Mouse (Mus musculus) lung, postnatal 0 days (tissue): ENCODE data around the gene Vsig10l.

Experiments used
- CTCF ChIP-seq: IDR thresholded peaks from 2 replicates; pipeline ENCODE4 v1.5.1; 2016; ENCODE audit warnings: antibody characterized with exemption, mild to moderate bottlenecking
- EP300 ChIP-seq: IDR thresholded peaks from 2 replicates; pipeline ENCODE4 v1.6.1; 2016; ENCODE audit warnings: antibody characterized with exemption, mild to moderate bottlenecking, control low read depth

DNA sequence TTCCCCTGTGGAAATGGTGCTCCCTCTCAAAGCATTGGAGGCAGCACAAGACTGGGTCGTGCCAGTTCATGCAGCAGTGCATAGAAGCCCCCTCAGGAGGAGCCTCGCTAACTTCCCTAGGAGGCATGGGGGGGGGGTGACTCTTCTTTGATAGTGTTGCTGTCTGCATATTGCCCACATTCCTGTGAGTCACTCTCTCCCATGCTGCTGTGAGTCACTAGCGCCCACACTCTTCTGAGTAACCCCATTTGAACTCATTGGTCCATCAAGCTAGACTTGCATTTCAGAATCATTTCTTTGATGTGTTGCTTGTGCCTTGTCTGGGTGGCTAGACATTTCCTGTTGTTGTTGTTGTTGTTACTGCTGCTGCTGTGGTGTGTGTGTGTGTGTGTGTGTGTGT, 18.2 kb downstream of the Vsig10l start:
- no peak for TF ChIP-seq CTCF
- no peak for TF ChIP-seq EP300
